Mouse (Mus musculus) spleen, adult 2 months (tissue): ENCODE results near the gene Phc3. TPM values are rescaled to one million over a fixed set of nuclear protein-coding genes. Genes with fewer than 3 reads are reported as not detected.

Experiments used
- DNase-seq, 2 experiments: peaks; one replicate each; pipeline versions ENCODE4 v3.0.0 to v3.0.0-alpha.2; 2012 to 2021; ENCODE audit warnings: low spot score in 2 of 2, low read depth in 1 of 2
- H3K27ac ChIP-seq: fragments of 200-500 bp; 2 replicates; pipeline ENCODE4 v1.5.1; 2012; ENCODE audit warnings: low read length, inconsistent platforms; ENCODE audit not compliant: insufficient read depth
- H3K27me3 ChIP-seq: fragments of 200-500 bp; 2 replicates; pipeline ENCODE4 v1.6.1; 2012; ENCODE audit warnings: mild to moderate bottlenecking, moderate library complexity, low read length, inconsistent platforms; ENCODE audit not compliant: control insufficient read depth, insufficient read depth
- H3K36me3 ChIP-seq: fragments of 200-500 bp; 2 replicates; pipeline ENCODE4 v1.6.1; 2012; ENCODE audit warnings: mild to moderate bottlenecking, low read length, inconsistent platforms; ENCODE audit not compliant: control insufficient read depth, insufficient read depth
- H3K4me1 ChIP-seq: fragments of 200-500 bp; 2 replicates; pipeline ENCODE4 v1.6.1; 2011; ENCODE audit warnings: inconsistent platforms; ENCODE audit not compliant: control insufficient read depth, insufficient read depth, insufficient read length
- H3K4me3 ChIP-seq: fragments of 200-500 bp; 2 replicates; pipeline ENCODE4 v1.5.1; 2011; ENCODE audit warnings: mild to moderate bottlenecking, inconsistent platforms; ENCODE audit not compliant: insufficient read depth, insufficient read length; ENCODE audit errors: extremely low read depth
- CTCF ChIP-seq: fragments of 200-500 bp; IDR thresholded peaks from 2 replicates; pipeline ENCODE4 v1.5.1; 2011; ENCODE audit warnings: mild to moderate bottlenecking, inconsistent platforms; ENCODE audit not compliant: insufficient read depth, insufficient read length, insufficient replicate concordance; ENCODE audit errors: extremely low read depth
- POLR2A ChIP-seq: fragments of 200-500 bp; IDR thresholded peaks from 2 replicates; pipeline ENCODE4 v1.6.1; 2011; ENCODE audit warnings: low read depth, low read length, inconsistent platforms
- WGBS: fragments of 180-500 bp; shearing (Covaris S2); methylation state at CpG from one replicate; pipeline ENCODE4 v1.1.7; 2018; 5-methylcytosine and 5-hydroxymethylcytosine counted together
- polyA plus RNA-seq: library from polyadenylated mRNA; depleted of rRNA; stranded (reverse); fragments of >200 nt; gene quantifications from 2 replicates; pipeline ENCODE4 v1.2.3, GENCODE M21; 2012

Gene Phc3
- polyA plus RNA-seq, 1 experiment, result 27.0 TPM

DNA sequence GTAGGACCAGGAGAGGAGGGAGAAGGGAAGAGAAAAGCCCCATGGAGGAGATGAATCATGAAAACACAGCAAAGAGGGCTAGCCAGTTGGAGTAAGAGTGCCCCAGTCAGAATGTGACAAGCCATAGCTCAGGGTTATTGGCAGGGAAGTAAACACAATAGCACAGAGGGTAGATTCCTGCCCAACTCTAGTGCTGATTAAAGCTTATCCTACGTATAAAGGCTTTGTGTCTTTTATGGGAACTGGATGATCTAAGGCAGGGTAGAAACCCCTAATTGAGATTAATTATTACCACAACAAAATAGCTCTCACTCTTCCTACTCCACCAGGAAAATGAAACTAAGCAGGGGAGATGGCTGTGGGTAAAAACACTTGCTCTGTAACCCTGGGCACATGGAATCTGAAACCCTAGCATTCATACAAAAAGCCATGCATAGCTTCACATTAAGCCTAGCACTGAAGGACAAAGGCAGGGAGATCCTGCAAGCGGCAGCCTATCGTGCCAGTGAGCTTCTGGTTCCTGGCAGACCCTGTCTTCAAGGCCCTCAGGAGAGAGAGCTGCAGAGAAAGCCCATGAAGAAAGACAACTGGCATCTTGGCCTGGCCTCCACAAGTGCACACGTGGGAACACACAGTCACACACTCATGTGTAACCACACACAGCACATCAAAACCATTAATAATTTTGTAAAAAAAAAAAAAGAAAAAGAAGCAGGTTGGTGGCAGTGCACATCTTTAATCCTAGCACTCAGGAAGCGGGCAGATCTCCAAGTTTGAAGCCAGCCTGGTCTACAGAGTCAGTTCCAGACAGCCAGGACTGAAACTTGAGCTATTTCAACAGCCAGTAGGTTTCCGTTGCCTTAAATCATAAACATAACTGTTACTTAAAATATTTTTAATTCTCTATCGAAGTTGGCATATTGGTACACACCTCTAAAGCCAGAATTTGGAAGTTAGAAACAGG lies 9.1 kb downstream of the Phc3 start:
- WGBS, result 92% methylated on average over 7 of the region's 7 CpGs
- H3K4me3 ChIP-seq, result no peak overlapping the region
- DNase-seq, result no peak
- H3K36me3 ChIP-seq, result peaks cover 30% of the 10 kb centered on the region
- no peak for TF ChIP-seq CTCF
- TF ChIP-seq POLR2A, result no peak
- no peaks in the 10 kb centered on the region for H3K27me3 ChIP-seq
- no peaks in the 10 kb centered on the region for H3K4me1 ChIP-seq
- no peak overlapping the region for H3K27ac ChIP-seq

DNA sequence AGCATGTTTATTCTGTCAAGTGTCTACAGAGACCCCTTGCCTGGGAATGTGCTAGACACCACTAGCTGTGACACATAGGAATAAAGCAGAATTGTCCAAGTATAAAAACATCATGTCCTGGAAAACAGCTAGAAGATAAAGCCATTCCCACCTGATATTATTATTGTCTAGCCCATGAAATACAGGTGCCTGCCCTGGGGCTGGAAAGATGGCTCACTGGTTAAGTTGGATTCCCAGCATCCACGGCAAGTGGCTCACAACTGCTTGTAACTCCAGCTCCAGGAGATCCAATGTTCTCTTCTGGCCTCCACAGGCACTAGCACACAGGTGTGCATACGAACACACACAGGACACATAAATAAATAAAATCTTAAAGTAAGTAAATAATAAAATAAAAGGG lies 10.5 kb downstream of the Phc3 start:
- no peaks in the 10 kb centered on the region for H3K4me1 ChIP-seq
- DNase-seq, result no peak
- H3K4me3 ChIP-seq, result no peak overlapping the region
- H3K27ac ChIP-seq, result no peak overlapping the region
- 94% methylated on average over 2 of the region's 2 CpGs for WGBS
- no peaks in the 10 kb centered on the region for H3K27me3 ChIP-seq
- H3K36me3 ChIP-seq, result peaks cover 33% of the 10 kb centered on the region
- TF ChIP-seq POLR2A, result no peak

DNA sequence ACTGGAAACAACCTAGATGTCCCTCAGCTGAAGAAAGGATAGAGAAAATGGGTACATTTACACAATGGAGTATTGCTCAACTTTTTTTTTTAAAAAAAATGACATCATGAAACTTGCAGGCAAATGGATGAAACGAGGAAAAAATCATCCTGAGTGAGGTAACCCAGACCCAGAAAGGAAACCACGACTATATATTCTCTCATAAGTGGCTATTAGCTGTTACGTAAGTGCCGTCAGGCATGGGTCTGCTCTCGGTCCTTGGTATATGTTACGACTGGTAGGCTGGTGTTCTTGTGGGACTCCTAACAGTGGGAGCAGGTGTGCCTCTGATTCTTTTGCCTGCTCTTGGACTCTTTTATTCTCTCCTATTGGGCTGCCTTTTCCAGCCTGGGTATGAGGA lies 12.9 kb downstream of the Phc3 start:
- no peak for TF ChIP-seq CTCF
- no peak for TF ChIP-seq POLR2A
- no peaks in the 10 kb centered on the region for H3K27me3 ChIP-seq
- H3K36me3 ChIP-seq, result peaks cover 33% of the 10 kb centered on the region

DNA sequence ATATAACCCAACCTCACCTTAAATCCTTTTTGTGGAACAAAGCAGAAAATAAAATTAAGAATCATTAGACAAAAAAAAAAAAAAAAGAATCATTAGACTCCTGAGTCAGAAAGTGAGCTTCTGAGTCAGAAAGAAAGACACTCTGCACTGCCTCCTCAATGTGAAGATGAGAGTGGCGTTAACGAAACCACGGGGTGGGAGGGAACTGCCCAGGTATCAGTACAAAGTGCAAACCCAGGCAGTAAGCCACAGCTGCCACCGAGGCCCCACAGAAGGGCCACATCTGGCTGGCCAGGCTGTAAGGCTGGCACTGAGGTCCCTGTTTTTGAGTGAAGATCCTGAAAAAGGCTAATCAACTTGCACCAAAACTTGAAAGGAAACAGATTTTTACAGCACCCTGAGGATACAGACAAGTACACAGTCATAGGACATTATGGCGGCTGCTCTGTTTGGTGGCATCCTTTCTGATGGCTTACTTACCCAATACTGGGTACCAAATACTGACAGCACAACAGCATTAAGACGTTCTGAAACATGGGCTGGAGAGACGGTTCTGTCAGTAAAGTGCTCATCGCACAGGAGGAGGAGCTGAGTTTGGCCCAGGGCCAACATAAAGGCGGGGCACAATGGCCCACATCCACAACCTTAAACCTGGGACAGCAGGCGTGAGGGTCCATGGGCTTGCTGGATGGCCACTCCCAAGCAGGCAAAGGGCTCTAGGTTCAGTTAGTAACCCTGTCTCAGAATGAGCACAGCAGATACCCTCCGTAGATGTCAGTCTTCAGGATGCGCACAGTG lies 16.7 kb downstream of the Phc3 start:
- Histone ChIP-seq H3K27ac (no peak overlapping the region), H3K27me3 (no peaks in the 10 kb centered on the region), H3K4me1 (no peaks in the 10 kb centered on the region), H3K36me3 (peaks cover 28% of the 10 kb centered on the region), H3K4me3 (no peak overlapping the region)
- TF ChIP-seq CTCF (no peak), POLR2A (no peak)
- 78% methylated on average over 12 of the region's 12 CpGs for WGBS
- no peak for DNase-seq

More for the DNA sequence above, 12.9 kb downstream of the Phc3 start:
- H3K4me3 ChIP-seq, result no peak overlapping the region
- DNase-seq, result no peak
- H3K27ac ChIP-seq, result no peak overlapping the region
- WGBS, result 85% methylated on average over 6 of the region's 6 CpGs
- H3K4me1 ChIP-seq, result no peaks in the 10 kb centered on the region

DNA sequence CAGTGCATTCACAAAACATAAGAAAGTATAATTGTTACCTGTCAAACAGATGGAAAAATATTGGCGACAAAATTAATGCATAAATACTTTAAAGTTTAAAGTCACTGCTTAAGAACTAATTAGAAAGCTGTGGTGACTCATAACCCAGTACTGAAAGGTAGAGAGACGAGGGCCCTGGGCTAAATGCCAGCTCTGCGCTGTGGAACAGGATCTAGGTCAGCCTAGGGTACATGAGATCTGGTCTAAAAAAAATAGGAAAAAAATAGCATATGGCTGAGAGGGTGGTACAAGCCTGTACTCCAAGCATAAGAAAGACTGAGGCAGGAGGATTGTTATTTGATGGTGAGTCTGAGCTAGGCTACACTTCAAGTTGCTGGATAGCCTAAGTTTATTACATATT lies 17.6 kb downstream of the Phc3 start:
- Histone ChIP-seq H3K27ac (no peak overlapping the region), H3K4me3 (no peak overlapping the region), H3K4me1 (no peaks in the 10 kb centered on the region), H3K36me3 (peaks cover 30% of the 10 kb centered on the region), H3K27me3 (no peaks in the 10 kb centered on the region)
- DNase-seq, result no peak
- WGBS, result 82% methylated on average over 3 of the region's 3 CpGs
- no peak for TF ChIP-seq CTCF
- no peak for TF ChIP-seq POLR2A

DNA sequence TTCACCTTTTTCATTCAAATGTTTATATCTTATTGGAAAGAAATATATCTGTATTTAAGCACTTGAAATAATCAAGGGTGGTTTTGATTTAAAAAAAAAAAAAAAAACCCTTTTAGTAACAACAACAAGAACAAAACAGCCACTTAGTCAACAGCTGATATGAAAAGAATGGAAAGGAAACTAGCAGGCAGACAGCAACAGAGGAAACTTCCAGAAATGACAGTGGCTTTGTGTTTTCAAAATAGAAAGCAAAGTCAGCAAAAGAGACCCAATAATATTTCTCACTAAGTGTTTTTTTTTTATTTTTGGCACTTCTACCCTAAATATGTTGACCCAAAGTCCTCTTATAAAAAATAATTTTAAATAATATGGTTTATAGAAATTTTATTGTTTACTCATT lies 34.8 kb downstream of the Phc3 start:
- no peaks in the 10 kb centered on the region for H3K4me1 ChIP-seq
- no peaks in the 10 kb centered on the region for H3K27me3 ChIP-seq
- TF ChIP-seq CTCF (no peak), POLR2A (no peak)
- peaks cover 24% of the 10 kb centered on the region for H3K36me3 ChIP-seq
- no peak for DNase-seq
- no peak overlapping the region for H3K4me3 ChIP-seq
- no peak overlapping the region for H3K27ac ChIP-seq
